Mouse (Mus musculus) olfactory bulb, adult 2 months (tissue): Measurements from ENCODE around the gene Ppp1cc. TPM values are rescaled to one million over a fixed set of nuclear protein-coding genes. Genes with fewer than 3 reads are reported as not detected.

ENCODE experiments used
- H3K27ac ChIP-seq: fragments of 200-500 bp; 2 replicates; pipeline ENCODE4 v1.5.1; 2012; ENCODE audit warnings: low read depth, low read length; ENCODE audit not compliant: insufficient read depth
- H3K4me1 ChIP-seq: fragments of 200-500 bp; 2 replicates; pipeline ENCODE4 v1.6.1; 2012; ENCODE audit warnings: low read length; ENCODE audit not compliant: control insufficient read depth, insufficient read depth
- H3K4me3 ChIP-seq: fragments of 200-500 bp; 2 replicates; pipeline ENCODE4 v1.5.1; 2012; ENCODE audit warnings: mild to moderate bottlenecking, low read depth, low read length, moderate library complexity; ENCODE audit not compliant: insufficient read depth
- CTCF ChIP-seq: fragments of 200-500 bp; IDR thresholded peaks from 2 replicates; pipeline ENCODE4 v1.5.1; 2012; ENCODE audit warnings: low read depth, mild to moderate bottlenecking, low read length, moderate library complexity; ENCODE audit not compliant: insufficient read depth
- POLR2A ChIP-seq: fragments of 200-500 bp; IDR thresholded peaks from 2 replicates; pipeline ENCODE4 v1.6.1; 2012; ENCODE audit warnings: mild to moderate bottlenecking, low read depth, low read length, moderate library complexity; ENCODE audit not compliant: insufficient read depth
- WGBS: fragments of 180-500 bp; shearing (Covaris S2); methylation state at CpG from one replicate; pipeline ENCODE4 v1.1.7; 2018; 5-methylcytosine and 5-hydroxymethylcytosine counted together
- polyA plus RNA-seq: library from polyadenylated mRNA; stranded (reverse); fragments of >200 nt; gene quantifications from 2 replicates; pipeline ENCODE4 v1.2.4, GENCODE M21; 2012; ENCODE audit warnings: low replicate concordance; ENCODE audit not compliant: missing spikeins, insufficient read depth, insufficient read length

Ppp1cc gene
- polyA plus RNA-seq, 1 experiment = 1,250 TPM

DNA sequence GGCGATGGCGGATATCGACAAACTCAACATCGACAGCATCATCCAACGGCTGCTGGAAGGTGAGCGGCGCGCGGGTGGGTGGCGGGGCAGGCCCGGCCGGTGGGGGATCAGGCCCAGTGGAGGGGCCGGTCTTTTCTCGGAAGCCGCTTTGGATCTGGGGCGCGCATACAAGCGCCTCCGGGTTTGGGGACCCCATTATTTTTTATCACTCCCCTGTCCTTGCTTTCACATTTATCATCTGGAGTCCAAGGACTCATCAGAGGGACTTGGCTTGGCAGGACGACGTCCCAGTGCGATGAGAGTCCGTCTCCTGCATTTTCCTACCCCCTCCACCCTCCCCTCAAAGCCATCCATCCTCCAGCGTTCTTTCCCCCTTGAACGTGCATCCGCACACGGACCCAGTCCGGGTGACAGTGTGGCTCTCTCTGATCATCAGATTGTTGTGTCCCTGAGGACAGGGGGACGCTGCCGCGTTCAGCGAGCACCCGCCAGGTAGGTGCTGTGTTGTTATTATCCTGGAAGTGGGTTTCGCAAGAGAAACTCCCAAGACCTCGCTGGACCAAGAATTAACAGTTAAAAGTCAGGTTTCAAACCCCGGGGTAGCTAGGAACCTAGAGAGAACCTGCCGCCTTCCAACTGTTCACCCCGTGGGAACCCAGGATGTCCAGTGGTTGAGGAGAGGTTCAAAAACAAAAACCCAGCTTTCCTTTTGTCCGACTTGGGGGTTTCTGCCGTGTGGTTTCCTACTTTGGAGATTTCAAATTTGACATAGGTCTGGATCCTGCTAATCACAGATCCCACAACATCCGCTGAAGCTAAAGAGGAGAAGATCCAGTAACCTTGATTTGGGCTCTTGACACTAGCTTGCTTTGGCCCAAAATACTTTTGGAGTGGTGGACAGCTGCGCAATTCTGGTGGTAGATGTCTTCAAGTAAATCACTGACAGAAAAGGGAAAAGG, 758 bp downstream of the Ppp1cc start:
- H3K4me3 ChIP-seq = peak overlapping the region; percentile 97
- H3K4me1 ChIP-seq = peaks cover 24% of the 10 kb centered on the region
- TF ChIP-seq POLR2A (no peak), CTCF (no peak)
- H3K27ac ChIP-seq = peak overlapping the region; percentile 97
- WGBS = 1% methylated on average over 42 of the region's 42 CpGs

DNA sequence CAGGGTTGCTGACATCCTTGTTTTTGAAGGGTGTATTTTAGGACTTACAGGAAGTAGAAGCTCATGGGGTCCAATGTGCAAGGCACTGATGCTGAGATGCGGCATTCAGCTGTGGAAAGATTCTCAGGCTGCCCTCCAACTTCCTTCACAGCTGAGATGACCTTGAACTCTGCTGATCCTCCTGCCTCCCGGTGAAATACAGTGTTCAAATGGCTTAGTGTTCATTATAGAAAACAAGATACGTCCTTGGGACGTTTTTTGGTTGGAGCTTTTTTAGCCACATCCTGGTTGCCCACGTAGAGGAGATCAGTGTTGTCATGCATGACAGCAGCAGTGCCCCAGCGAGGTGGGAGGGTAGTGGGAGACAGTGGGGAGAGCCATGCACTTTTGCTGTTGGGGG, 5.1 kb downstream of the Ppp1cc start:
- TF ChIP-seq CTCF (no peak), POLR2A (no peak)
- H3K4me3 ChIP-seq = peak overlapping the region; percentile 50
- WGBS = 11% methylated on average over 6 of the region's 6 CpGs
- H3K27ac ChIP-seq = peak overlapping the region; percentile 85
- H3K4me1 ChIP-seq = peaks cover 30% of the 10 kb centered on the region

DNA sequence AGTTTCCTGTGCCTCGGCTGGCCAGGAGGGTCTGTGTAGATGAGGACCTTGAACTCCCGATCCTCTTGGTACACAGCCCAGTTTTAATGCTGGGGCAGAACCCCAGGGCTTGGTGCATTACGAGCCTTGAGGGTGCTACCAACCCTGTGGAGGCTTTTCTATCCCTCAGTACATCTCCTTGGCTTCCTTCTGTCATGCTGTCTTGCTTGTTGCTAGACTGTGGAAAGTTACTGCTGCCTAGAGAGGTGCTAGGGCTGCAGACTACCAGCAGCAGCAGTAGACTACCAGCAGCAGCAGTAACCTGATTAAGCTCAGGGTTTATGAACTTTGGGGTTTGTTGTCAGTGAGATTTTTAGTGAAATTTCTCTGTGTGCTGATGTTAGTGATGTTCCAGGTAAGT, 5.9 kb downstream of the Ppp1cc start:
- no peak for TF ChIP-seq POLR2A
- no peak for TF ChIP-seq CTCF
- 12% methylated on average over 3 of the region's 3 CpGs for WGBS
- Histone ChIP-seq H3K27ac (peak overlapping the region; percentile 85), H3K4me3 (peak overlapping the region; percentile 17), H3K4me1 (peaks cover 31% of the 10 kb centered on the region)

DNA sequence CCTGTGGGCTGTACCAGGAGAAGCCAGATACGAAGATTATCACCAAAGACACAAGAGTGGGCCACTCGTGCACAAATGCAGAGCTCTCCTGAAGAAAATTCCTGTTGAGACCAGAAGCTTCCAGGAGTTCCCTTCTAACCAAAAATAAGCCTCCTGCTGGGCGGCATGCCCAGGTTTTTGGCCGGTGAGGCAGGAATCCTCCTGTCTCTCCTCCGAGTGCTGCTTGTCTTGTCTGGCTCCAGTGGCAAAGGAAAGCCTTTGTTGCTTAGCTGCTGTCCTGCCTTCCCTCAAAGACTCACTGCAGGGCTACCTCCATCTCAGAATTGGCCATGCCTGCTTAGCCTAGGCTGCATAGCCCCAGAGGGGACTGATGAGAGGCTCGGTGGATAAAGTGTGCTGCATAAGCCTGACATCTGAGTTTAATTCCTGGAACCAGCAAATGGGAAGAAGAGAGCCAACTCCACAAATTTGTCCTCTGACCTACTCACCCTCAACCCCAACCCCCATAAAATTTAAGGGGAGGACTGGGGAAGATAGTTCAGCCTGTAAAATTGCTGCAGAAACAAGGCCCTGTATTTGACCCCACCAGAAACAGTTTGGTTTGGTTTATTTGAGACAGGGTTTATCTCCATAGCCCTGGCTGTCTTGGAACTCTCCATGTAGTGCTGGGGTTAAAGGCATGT, 7.3 kb downstream of the Ppp1cc start:
- H3K27ac ChIP-seq = peak overlapping the region; percentile 96
- WGBS = 6% methylated on average over 6 of the region's 6 CpGs
- peaks cover 34% of the 10 kb centered on the region for H3K4me1 ChIP-seq
- no peak for TF ChIP-seq POLR2A
- TF ChIP-seq CTCF = no peak
- H3K4me3 ChIP-seq = peak overlapping the region; percentile 27

DNA sequence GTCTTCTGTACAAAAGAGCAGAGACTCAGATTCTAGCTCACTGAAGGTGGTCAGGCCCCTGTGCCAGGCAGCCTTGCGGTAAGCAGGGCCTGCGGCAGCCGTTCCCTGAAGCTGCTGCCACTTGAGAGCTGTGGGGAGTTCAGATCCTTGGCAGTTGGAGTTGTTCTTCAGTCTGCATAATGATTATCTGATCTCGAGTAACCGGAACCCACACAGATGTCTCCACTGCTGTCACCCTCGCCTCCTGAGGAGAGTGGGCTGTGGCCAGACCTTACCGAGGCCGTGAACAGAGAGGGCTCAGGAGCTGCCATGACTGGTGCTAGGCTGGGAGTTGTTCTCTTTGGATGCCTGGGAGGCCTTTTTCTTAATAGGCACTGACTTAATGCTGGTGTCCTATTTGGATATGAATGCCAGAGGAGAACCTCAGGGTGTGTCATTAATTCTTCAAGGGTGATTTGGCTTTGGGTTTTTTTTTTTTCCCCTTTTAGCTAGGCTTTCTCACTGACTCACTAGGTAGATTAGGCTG, 8.6 kb downstream of the Ppp1cc start:
- TF ChIP-seq CTCF (no peak), POLR2A (no peak)
- Histone ChIP-seq H3K4me3 (peak overlapping the region; percentile 30), H3K27ac (peak overlapping the region; percentile 96), H3K4me1 (peaks cover 38% of the 10 kb centered on the region)
- 14% methylated on average over 8 of the region's 8 CpGs for WGBS

DNA sequence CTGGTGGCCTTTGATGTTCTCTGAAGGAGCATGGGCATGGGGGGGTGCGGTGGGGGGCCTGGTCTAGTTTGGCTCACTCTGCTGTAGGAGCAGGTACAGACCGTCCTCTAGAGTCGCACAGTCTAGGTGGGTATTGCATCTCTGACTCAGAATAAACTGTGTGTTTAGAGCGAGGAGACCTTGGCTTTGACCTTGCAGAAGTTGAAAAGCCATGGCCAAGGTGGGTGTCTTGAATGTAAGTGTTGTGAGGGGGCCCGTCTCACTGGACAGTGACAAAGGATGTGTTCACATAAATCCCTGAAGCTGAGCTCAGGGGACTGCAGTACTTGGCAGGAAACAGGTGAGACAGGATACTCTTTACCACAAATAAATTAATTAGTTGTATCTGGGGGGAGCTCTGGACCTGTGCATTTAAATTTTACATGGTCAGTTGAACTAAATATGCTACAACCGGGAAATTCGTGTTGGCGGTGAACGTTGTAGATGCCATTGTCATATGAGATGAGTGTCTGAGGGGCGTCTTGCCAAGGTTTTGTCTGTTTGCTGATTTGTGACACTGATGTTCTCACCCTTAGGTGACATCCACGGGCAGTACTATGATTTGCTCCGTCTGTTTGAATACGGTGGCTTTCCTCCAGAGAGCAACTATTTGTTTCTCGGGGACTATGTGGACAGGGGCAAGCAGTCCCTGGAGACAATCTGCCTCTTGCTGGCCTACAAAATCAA, 10.4 kb downstream of the Ppp1cc start:
- WGBS = 50% methylated on average over 14 of the region's 14 CpGs
- Histone ChIP-seq H3K4me1 (peaks cover 41% of the 10 kb centered on the region), H3K27ac (peak overlapping the region; percentile 81), H3K4me3 (peak overlapping the region; percentile 39)
- no peak for TF ChIP-seq POLR2A
- TF ChIP-seq CTCF = no peak

DNA sequence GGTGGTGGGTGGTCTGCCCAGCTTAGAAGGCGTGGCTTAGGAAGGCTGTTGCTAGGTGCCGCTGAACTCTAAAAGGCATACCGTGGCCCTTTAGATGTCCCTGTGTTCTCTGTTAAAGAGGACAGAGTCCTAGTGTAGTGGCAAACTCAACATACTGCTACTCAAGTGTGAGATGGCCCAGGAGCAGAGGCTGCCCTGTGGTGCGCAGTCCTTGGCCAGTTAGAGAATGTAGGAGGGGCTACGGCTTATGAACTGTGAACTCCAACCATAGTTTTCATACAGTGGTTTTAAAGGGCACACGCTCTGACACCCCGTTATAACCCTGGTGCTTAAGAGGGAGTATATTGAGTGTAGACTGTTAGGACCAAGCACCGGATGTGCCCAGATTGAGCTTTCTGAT, 13.0 kb downstream of the Ppp1cc start:
- Histone ChIP-seq H3K4me3 (peak overlapping the region; percentile 6), H3K27ac (peak overlapping the region; percentile 43), H3K4me1 (peaks cover 37% of the 10 kb centered on the region)
- WGBS = 56% methylated on average over 8 of the region's 8 CpGs
- TF ChIP-seq CTCF (no peak), POLR2A (no peak)

DNA sequence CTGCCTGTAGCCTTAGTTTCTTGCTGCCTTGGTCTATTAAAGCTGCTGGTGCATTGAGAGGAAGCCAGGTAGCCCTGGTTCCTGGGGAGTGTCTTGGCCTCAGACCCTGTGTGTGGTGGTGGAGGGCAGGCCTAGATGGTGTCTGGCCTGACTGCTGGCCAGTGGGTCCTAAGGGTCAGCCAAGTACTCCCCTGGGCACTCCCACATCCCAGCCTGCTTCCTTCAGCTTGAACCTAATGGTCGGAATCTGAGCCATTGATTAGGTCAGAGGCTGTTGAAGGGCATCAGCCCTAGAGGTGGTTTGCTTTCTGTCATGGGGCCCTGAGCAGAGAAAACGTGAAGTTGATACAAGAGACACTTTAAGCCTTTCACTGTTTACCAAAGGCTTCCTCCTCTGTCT, 17.3 kb downstream of the Ppp1cc start:
- 49% methylated on average over 2 of the region's 2 CpGs for WGBS
- Histone ChIP-seq H3K27ac (0 out of 2 replicates have a peak overlapping the region, but pooled peaks have one; percentile 1), H3K4me1 (peaks cover 30% of the 10 kb centered on the region), H3K4me3 (no peak overlapping the region)
- TF ChIP-seq POLR2A (no peak), CTCF (no peak)
